Mouse (Mus musculus) left cerebral cortex, postnatal 25 days (tissue): Measurements from ENCODE around the gene Pitpna. TPM values are rescaled to one million over a fixed set of nuclear protein-coding genes. Genes with fewer than 3 reads are reported as not detected.
A peak's percentile ranks its signal among the peaks of the same experiment; 100 is the strongest.
"Not testable (repeated sequence)": the region's sequence is repeated elsewhere in the genome, so short reads cannot be mapped to it uniquely, and the experiment has no call there.

ENCODE experiments used
- DNase-seq, 2 experiments: peaks; one replicate each; pipeline ENCODE4 v3.0.0; 2022; ENCODE audit warnings: low spot score in 2 of 2, mixed read lengths in 1 of 2
- intact Hi-C: fragments of 180-260 bp; cut with DNase I; formaldehyde crosslinking; loops from one replicate; pipeline ENCODE4 v1.15.1; 2025
- total RNA-seq, 2 experiments: library from RNA; stranded (reverse); gene quantifications; 2 replicates each; pipeline ENCODE4 v1.2.3; 2021

The Pitpna gene
- total RNA-seq = 100 to 1,000 TPM; 330 to 346 TPM

GRCm38 (mm10) chr11:75587493-75588284, at the start of gene Pitpna:
TSS of gene Pitpna (plus strand) at chr11:75588097.
- intact Hi-C loops = no loop called here
- DNase-seq = peak; percentile 97 to 98

- DNase-seq = no peak
These were observed 49.5 kb upstream of the Pitpna start for GRCm38 (mm10) chr11:75538184-75538969.

GRCm38 (mm10) chr11:75538970-75539299, 49.0 kb upstream of the Pitpna start:
- intact Hi-C loops = no loop called here
- no peak for DNase-seq

More at GRCm38 (mm10) chr11:75538184-75538969, 49.5 kb upstream of the Pitpna start:
- intact Hi-C loops = no loop called here

GRCm38 (mm10) chr11:75540209-75540608, 47.7 kb upstream of the Pitpna start:
- intact Hi-C loops = no loop called here
- no peak for DNase-seq

- intact Hi-C loops = no loop called here
- DNase-seq = peak in 1 of 2 experiments; percentile 64
These were observed 47.0 kb upstream of the Pitpna start for GRCm38 (mm10) chr11:75540710-75541581.

- intact Hi-C loops = no loop called here
- DNase-seq = no peak
These were observed 43.2 kb upstream of the Pitpna start for GRCm38 (mm10) chr11:75544713-75545112.

GRCm38 (mm10) chr11:75546057-75546456, 41.8 kb upstream of the Pitpna start:
- intact Hi-C loops = no loop called here
- DNase-seq = no peak

GRCm38 (mm10) chr11:75549658-75550111, 38.2 kb upstream of the Pitpna start:
- intact Hi-C loops = no loop called here
- no peak for DNase-seq

- no peak for DNase-seq
- intact Hi-C loops = no loop called here
These were observed 37.5 kb upstream of the Pitpna start for GRCm38 (mm10) chr11:75550200-75550946.

GRCm38 (mm10) chr11:75551321-75551720, 36.6 kb upstream of the Pitpna start:
- intact Hi-C loops = no loop called here
- no peak for DNase-seq

GRCm38 (mm10) chr11:75551961-75552441, 35.9 kb upstream of the Pitpna start:
- intact Hi-C loops = no loop called here
- DNase-seq = peak in 1 of 2 experiments; percentile 67

- no peak for DNase-seq
- intact Hi-C loops = no loop called here
These were observed 34.9 kb upstream of the Pitpna start for GRCm38 (mm10) chr11:75552906-75553482.

- intact Hi-C loops, DNase-seq: not testable (repeated sequence)
These were observed 31.9 kb upstream of the Pitpna start for GRCm38 (mm10) chr11:75556006-75556405.

- no peak for DNase-seq
- intact Hi-C loops = no loop called here
These were observed 30.8 kb upstream of the Pitpna start for GRCm38 (mm10) chr11:75557142-75557541.

GRCm38 (mm10) chr11:75558101-75558500, 29.8 kb upstream of the Pitpna start:
- DNase-seq = no peak
- intact Hi-C loops = no loop called here

GRCm38 (mm10) chr11:75559870-75560504, 27.9 kb upstream of the Pitpna start:
- intact Hi-C loops = no loop called here

GRCm38 (mm10) chr11:75560530-75561409, 27.1 kb upstream of the Pitpna start:
- intact Hi-C loops = no loop called here
- no peak for DNase-seq

More at GRCm38 (mm10) chr11:75559870-75560504, 27.9 kb upstream of the Pitpna start:
- no peak for DNase-seq
